Mouse (Mus musculus) lung, postnatal 0 days (tissue): Measurements from ENCODE around the gene Cib3.

Experiments used
- CTCF ChIP-seq: IDR thresholded peaks from 2 replicates; pipeline ENCODE4 v1.5.1; 2016; ENCODE audit warnings: antibody characterized with exemption, mild to moderate bottlenecking
- EP300 ChIP-seq: IDR thresholded peaks from 2 replicates; pipeline ENCODE4 v1.6.1; 2016; ENCODE audit warnings: antibody characterized with exemption, mild to moderate bottlenecking, control low read depth

GRCm38 (mm10) chr8:72261431-72261830 lies 48.8 kb upstream of the Cib3 start:
- TF ChIP-seq CTCF, result no peak
- TF ChIP-seq EP300, result no peak
